Mouse (Mus musculus): ENCODE measurements at regions not wholly inside any gene's neighbourhood (a gene's known extent, or its start where the extent isn't known, plus 50 kb on each side); places are given as distances from the start of the nearest gene placed in this dataset.

GRCm38 (mm10) chr14:55406146-55406545, 72.4 kb upstream of the Dhrs4 start:
- no peak for DNase-seq (ENCODE audit: low read depth)

Measured in gonadal fat pad, adult 2 months (tissue).